In genomic region chr3:144205351-144206153, GRCm38 (mm10) we compare ENCODE assay signal across 1 mouse cellular context.
TF ChIP-seq lines count a peak whose summit lies in the region.

No protein-coding gene starts in this region.

TF ChIP-seq in MEL, 35 proteins besides CTCF, POLR2A, EP300 and RAD21 (continued from another document):
- TF ChIP-seq JUND (IDR thresholded peaks at IDR 0.05; ENCODE audit: low read depth, low read length) (no peak), MAX (IDR thresholded peaks at IDR 0.05; ENCODE audit: low read length) (peak; percentile 74; the same call in 1 of the 2 replicates), ETS1 (IDR thresholded peaks at IDR 0.05; ENCODE audit: low read depth, low read length) (no peak), SMC3 (IDR thresholded peaks at IDR 0.05; ENCODE audit: low read depth, low read length) (no peak)
